Mouse (Mus musculus) hindbrain, embryonic 13.5 days (tissue): ENCODE data around the gene Slc2a1. TPM values are rescaled to one million over a fixed set of nuclear protein-coding genes. Genes with fewer than 3 reads are reported as not detected.
A peak's percentile ranks its signal among the peaks of the same experiment; 100 is the strongest.

ENCODE experiments used
- ATAC-seq: fragments of 200-750 bp; cut with Nextera tagmentation; 2 replicates; pipeline ENCODE4 v1.8.0; 2017; ENCODE audit warnings: moderate TSS enrichment; ENCODE audit not compliant: low FRiP score
- H3K27ac ChIP-seq: fragments of 300-500 bp; sonication (generic); 2 replicates; pipeline ENCODE4 v1.5.1; 2015; ENCODE audit warnings: inconsistent platforms, mild to moderate bottlenecking, moderate library complexity
- H3K27me3 ChIP-seq: fragments of 300-500 bp; sonication (generic); 2 replicates; pipeline ENCODE4 v1.6.1; 2015; ENCODE audit warnings: mild to moderate bottlenecking, inconsistent platforms
- H3K36me3 ChIP-seq: fragments of 300-500 bp; sonication (generic); 2 replicates; pipeline ENCODE4 v1.6.1; 2015; ENCODE audit warnings: mild to moderate bottlenecking, inconsistent platforms
- H3K4me1 ChIP-seq: fragments of 300-500 bp; sonication (generic); replicated peaks from 2 replicates; pipeline ENCODE4 v1.6.1; 2015; ENCODE audit warnings: inconsistent platforms
- H3K4me2 ChIP-seq: fragments of 300-500 bp; sonication (generic); 2 replicates; pipeline ENCODE4 v1.6.1; 2015; ENCODE audit warnings: inconsistent platforms, mild to moderate bottlenecking, moderate library complexity
- H3K4me3 ChIP-seq: fragments of 300-500 bp; sonication (generic); 2 replicates; pipeline ENCODE4 v1.5.1; 2015; ENCODE audit warnings: mild to moderate bottlenecking, inconsistent platforms
- H3K9ac ChIP-seq: fragments of 300-500 bp; sonication (generic); 2 replicates; pipeline ENCODE4 v1.6.1; 2015; ENCODE audit warnings: mild to moderate bottlenecking, inconsistent platforms
- H3K9me3 ChIP-seq: fragments of 300-500 bp; sonication (generic); 2 replicates; pipeline ENCODE4 v1.6.1; 2016; ENCODE audit warnings: inconsistent platforms
- WGBS: fragments of 180-500 bp; shearing (Covaris S2); methylation state at CpG from one replicate; pipeline ENCODE4 v1.1.7; 2015; 5-methylcytosine and 5-hydroxymethylcytosine counted together
- polyA plus RNA-seq: library from polyadenylated mRNA; unstranded; fragments of >200 nt; fragmentation: Nextera tagmentation; extraction: Ambion mirVana; gene quantifications from 2 replicates; pipeline ENCODE4 v1.2.1, GENCODE M21; 2015

The Slc2a1 gene
- 94.4 and 96.5 TPM in 2 replicates for polyA plus RNA-seq

DNA sequence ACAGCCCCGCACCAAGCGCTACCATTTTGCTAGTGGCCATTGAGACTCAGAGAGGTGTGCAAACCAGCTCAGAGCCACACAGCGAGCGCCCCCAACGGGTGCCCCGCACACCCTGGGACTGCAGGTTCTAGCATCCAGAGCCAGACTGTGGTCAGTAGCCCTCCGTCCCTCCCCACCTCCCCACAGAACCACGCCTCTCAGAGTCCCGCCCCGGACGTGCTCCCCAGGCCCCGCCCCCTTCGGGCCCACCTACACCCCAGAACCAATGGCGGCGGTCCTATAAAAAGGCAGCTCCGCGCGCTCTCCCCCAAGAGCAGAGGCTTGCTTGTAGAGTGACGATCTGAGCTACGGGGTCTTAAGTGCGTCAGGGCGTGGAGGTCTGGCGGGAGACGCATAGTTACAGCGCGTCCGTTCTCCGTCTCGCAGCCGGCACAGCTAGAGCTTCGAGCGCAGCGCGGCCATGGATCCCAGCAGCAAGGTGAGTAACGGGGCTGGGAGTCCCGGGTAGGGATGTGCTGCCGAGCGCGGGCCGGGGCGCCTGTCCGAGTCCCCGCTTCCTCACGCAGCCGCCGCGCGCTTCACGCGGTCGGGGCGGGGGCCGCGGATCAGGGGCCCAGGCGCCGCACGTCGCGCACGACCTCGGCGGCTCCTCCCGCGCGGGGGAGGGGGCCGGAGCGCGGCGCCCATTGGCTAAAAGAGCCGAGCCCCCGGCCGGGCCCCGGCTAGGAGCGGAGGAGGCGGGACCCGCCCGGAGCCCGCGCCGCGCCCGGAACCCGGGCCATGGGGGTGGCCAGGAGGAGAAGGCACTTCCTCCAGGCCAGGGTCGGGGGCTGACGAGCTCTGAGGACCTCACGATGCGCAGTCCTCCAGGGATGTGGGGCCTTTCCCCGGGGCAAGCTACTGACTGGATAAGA, at the start of gene Slc2a1:
Gene Slc2a1 (plus strand): TSS at position 217 of the 914 bp plus-strand sequence.
- peak within 1 kb of the TSS; percentile 94 for H3K27ac ChIP-seq
- peaks cover 2% of the 10 kb centered on the region; the same call in 1 of the 2 replicates for H3K27me3 ChIP-seq
- no peaks in the 10 kb centered on the region for H3K36me3 ChIP-seq
- peak; percentile 94 for ATAC-seq
- under 1% methylated on average over 87 of the region's 88 CpGs for WGBS
- H3K4me2 ChIP-seq, result peak within 1 kb of the TSS; percentile 74
- peak within 1 kb of the TSS; percentile 85 for H3K9ac ChIP-seq
- H3K9me3 ChIP-seq, result no peaks in the 10 kb centered on the region
- H3K4me1 ChIP-seq, result peaks cover 60% of the 10 kb centered on the region
- peak within 1 kb of the TSS; percentile 72 for H3K4me3 ChIP-seq

DNA sequence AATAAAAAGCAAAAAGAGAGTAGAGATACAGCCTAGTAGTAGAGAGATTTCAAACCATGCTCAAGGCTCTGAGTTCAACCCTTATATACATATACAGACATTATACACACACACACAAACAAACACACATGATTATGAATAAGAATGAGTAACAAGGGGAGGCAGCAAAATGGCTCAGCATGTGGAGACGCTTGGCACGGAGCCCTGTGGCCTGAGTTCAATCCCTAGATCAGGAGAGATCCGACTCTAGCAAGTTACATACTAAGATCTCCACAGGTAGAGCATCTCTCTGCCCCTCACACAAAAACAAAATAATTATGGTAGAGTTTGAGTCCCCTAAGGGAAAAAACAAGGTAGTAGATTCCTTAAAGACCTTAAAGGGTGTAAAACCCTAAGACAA, 41.7 kb upstream of the Slc2a1 start:
- Histone ChIP-seq H3K36me3 (no peaks in the 10 kb centered on the region), H3K4me2 (no peak overlapping the region), H3K4me1 (peaks cover 17% of the 10 kb centered on the region), H3K27me3 (peaks cover 21% of the 10 kb centered on the region), H3K4me3 (no peak overlapping the region), H3K27ac (no peak overlapping the region), H3K9me3 (no peaks in the 10 kb centered on the region), H3K9ac (no peak overlapping the region)
- ATAC-seq, result no peak
- WGBS, result 88% methylated on average over 3 of the region's 3 CpGs

DNA sequence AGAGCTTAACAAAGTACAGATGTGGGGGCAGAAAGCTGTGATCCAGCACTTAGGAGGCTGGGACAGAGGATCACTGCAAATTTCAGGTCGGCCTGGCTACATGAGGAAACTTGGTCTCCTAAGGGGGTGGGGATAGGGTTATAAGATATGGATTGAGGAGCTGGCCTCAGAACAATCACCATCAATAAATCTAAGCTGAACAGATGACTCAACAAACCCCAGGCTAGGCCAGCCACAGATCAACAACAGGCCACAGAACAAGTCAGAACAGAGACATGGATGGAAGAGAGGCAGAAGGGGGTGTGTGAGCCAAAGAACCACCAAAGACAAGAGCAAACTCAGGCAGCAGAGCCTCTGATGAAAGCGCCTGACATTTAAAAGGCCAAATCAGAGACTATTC, 41.3 kb upstream of the Slc2a1 start:
- Histone ChIP-seq H3K27ac (no peak overlapping the region), H3K27me3 (peaks cover 25% of the 10 kb centered on the region), H3K36me3 (no peaks in the 10 kb centered on the region), H3K4me1 (peaks cover 20% of the 10 kb centered on the region), H3K9me3 (no peaks in the 10 kb centered on the region), H3K4me2 (no peak overlapping the region), H3K9ac (no peak overlapping the region), H3K4me3 (no peak overlapping the region)
- ATAC-seq, result no peak
- WGBS, result 81% methylated on average over 2 of the region's 2 CpGs

DNA sequence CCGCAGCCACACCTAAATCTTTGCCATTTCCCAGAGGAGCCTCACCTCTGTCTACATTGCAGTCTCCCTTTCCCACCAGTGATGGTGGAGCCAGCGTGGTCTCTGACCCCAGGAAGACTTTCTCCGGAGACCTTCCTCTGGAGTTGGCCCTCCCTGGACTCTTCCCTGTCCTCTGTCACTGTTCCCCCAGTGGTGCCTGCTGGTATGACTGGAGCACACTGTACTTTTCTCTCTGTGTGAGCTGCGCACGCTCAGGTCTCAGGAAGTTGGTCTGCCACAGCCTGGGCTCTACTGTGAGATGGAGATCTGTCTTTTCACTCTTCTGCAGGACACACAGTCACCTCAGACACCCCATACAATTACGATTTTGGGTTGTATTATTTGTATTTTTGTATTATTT, 39.6 kb upstream of the Slc2a1 start:
- Histone ChIP-seq H3K27ac (no peak overlapping the region), H3K4me2 (no peak overlapping the region), H3K9ac (no peak overlapping the region), H3K4me1 (peaks cover 32% of the 10 kb centered on the region), H3K4me3 (no peak overlapping the region), H3K36me3 (no peaks in the 10 kb centered on the region), H3K27me3 (peaks cover 42% of the 10 kb centered on the region), H3K9me3 (no peaks in the 10 kb centered on the region)
- WGBS, result 65% methylated on average over 6 of the region's 6 CpGs
- ATAC-seq, result no peak

GRCm38 (mm10) chr4:119070181-119070580, 38.3 kb upstream of the Slc2a1 start:
- WGBS, result 14% methylated on average over 1 of the region's 1 CpGs
- ATAC-seq, result no peak
- Histone ChIP-seq H3K4me1 (peaks cover 32% of the 10 kb centered on the region), H3K4me2 (no peak overlapping the region), H3K9me3 (no peaks in the 10 kb centered on the region), H3K4me3 (no peak overlapping the region), H3K36me3 (no peaks in the 10 kb centered on the region), H3K9ac (no peak overlapping the region), H3K27ac (no peak overlapping the region), H3K27me3 (peaks cover 44% of the 10 kb centered on the region)

- no peaks in the 10 kb centered on the region for H3K36me3 ChIP-seq
- peak overlapping the region; percentile 8; the same call in 1 of the 2 replicates for H3K4me2 ChIP-seq
- no peak for ATAC-seq
These were observed 37.4 kb upstream of the Slc2a1 start for GRCm38 (mm10) chr4:119070959-119071647.

GRCm38 (mm10) chr4:119071648-119072362, 36.7 kb upstream of the Slc2a1 start:
- Histone ChIP-seq H3K36me3 (no peaks in the 10 kb centered on the region), H3K4me2 (peak overlapping the region; percentile 8; the same call in 1 of the 2 replicates), H3K9ac (peak overlapping the region; percentile 46), H3K27ac (no peak overlapping the region), H3K9me3 (no peaks in the 10 kb centered on the region), H3K4me1 (peaks cover 38% of the 10 kb centered on the region), H3K4me3 (no peak overlapping the region), H3K27me3 (peaks cover 48% of the 10 kb centered on the region)
- 6% methylated on average over 19 of the region's 19 CpGs for WGBS
- no peak for ATAC-seq

More at GRCm38 (mm10) chr4:119070959-119071647, 37.4 kb upstream of the Slc2a1 start:
- H3K4me1 ChIP-seq, result peaks cover 32% of the 10 kb centered on the region
- no peak overlapping the region for H3K9ac ChIP-seq
- WGBS, result 12% methylated on average over 16 of the region's 16 CpGs
- no peak overlapping the region for H3K4me3 ChIP-seq
- H3K27ac ChIP-seq, result no peak overlapping the region
- H3K9me3 ChIP-seq, result no peaks in the 10 kb centered on the region
- peaks cover 48% of the 10 kb centered on the region for H3K27me3 ChIP-seq

GRCm38 (mm10) chr4:119072363-119072940, 36.1 kb upstream of the Slc2a1 start:
- Histone ChIP-seq H3K9ac (0 out of 2 replicates have a peak overlapping the region, but pooled peaks have one; percentile 31), H3K4me1 (peaks cover 43% of the 10 kb centered on the region), H3K27me3 (peaks cover 48% of the 10 kb centered on the region), H3K4me2 (peak overlapping the region; percentile 51), H3K9me3 (no peaks in the 10 kb centered on the region), H3K4me3 (peak overlapping the region; percentile 28), H3K36me3 (no peaks in the 10 kb centered on the region), H3K27ac (no peak overlapping the region)
- 11% methylated on average over 19 of the region's 19 CpGs for WGBS
- no peak for ATAC-seq

GRCm38 (mm10) chr4:119072941-119073451, 35.5 kb upstream of the Slc2a1 start:
- H3K4me3 ChIP-seq, result peak overlapping the region; percentile 28
- peaks cover 44% of the 10 kb centered on the region for H3K4me1 ChIP-seq
- 0 out of 2 replicates have a peak overlapping the region, but pooled peaks have one; percentile 31 for H3K9ac ChIP-seq
- no peak overlapping the region for H3K27ac ChIP-seq
- H3K4me2 ChIP-seq, result peak overlapping the region; percentile 51
- H3K36me3 ChIP-seq, result no peaks in the 10 kb centered on the region
- peaks cover 48% of the 10 kb centered on the region for H3K27me3 ChIP-seq
- peak; percentile 32 for ATAC-seq
- H3K9me3 ChIP-seq, result no peaks in the 10 kb centered on the region
- WGBS, result 3% methylated on average over 24 of the region's 28 CpGs

DNA sequence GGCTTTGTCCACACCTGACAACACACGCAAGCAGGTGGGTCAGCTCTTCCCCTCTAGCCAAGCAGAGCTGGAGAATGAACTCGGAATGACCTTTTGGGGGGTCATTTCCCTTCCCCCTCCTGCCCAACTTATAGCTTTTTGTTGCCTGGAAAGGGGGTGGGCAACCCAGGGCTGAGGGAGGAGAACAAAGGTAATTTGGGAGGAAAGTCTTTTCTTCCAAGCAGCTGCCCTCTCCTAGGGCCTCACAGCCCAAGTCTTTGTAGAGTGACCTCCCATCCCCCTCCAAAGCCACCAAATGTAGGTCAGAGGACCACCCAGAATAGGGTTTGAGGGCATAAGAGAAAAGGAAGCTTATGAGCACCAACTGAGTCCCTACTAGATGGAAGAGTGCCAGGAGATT, 34.9 kb upstream of the Slc2a1 start:
- WGBS, result 22% methylated on average over 2 of the region's 2 CpGs
- Histone ChIP-seq H3K4me2 (no peak overlapping the region), H3K36me3 (no peaks in the 10 kb centered on the region), H3K27me3 (peaks cover 48% of the 10 kb centered on the region), H3K27ac (no peak overlapping the region), H3K9me3 (no peaks in the 10 kb centered on the region), H3K9ac (no peak overlapping the region), H3K4me1 (peaks cover 44% of the 10 kb centered on the region), H3K4me3 (no peak overlapping the region)
- no peak for ATAC-seq

DNA sequence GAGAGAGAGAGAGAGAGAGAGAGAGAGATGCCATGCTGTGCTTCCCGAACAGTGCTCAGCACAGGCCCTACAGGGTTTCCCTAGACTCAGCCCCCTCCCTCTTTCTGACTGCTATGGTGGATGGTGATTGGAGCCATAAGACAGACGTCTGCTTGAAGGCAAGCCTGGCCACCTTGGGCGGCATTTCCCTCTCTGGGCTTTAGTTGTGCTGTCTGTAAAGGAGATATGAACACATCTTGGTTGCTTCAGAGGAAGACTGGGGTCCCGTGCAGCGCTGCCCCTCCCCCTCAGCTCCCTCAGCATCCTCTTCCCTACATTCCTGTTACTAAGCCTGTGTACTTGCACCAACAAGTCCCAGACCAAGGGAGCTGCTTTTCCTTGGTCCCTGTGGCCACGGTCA, 33.9 kb upstream of the Slc2a1 start:
- no peak for ATAC-seq
- Histone ChIP-seq H3K36me3 (no peaks in the 10 kb centered on the region), H3K27me3 (peaks cover 46% of the 10 kb centered on the region), H3K4me1 (peaks cover 44% of the 10 kb centered on the region), H3K4me2 (no peak overlapping the region), H3K9ac (no peak overlapping the region), H3K27ac (no peak overlapping the region), H3K9me3 (no peaks in the 10 kb centered on the region), H3K4me3 (no peak overlapping the region)
- WGBS, result 15% methylated on average over 6 of the region's 6 CpGs
